Comparison of ENCODE assay signal across 8 mouse cellular contexts in genomic region chr6:57691467-57692261, GRCm38 (mm10). TPM values are rescaled to one million over a fixed set of nuclear protein-coding genes. Genes with fewer than 3 reads are reported as not detected.
DNase-seq lines count a peak whose midpoint lies in the region; ATAC-seq and TF ChIP-seq lines count a peak whose summit lies in the region.

Gene Pyurf (minus strand): TSS chr6:57692078.

- no peak for TF ChIP-seq CTCF in Patski (IDR thresholded peaks at IDR 0.05)

- CTCF ChIA-PET in Patski (lab: Charles Lee), result interaction anchor here (0.7 to 0.8 kb wide), 2 partner anchors 9 to 11 kb away, joined by 3 to 5 read pairs; partner anchors contain the start of gene Lancl2

- peak within 1 kb of the TSS; percentile 92 for H3K27ac ChIP-seq in hindbrain, embryonic 14.5 days

- peak; percentile 98 for ATAC-seq in Patski
- ATAC-seq in hindbrain, embryonic 14.5 days (ENCODE audit: low FRiP score), result peak; percentile 97

- peak within 1 kb of the TSS; percentile 90 for H3K4me3 ChIP-seq in hindbrain, embryonic 14.5 days (replicated peaks; ENCODE audit: low read length)

- H3K36me3 ChIP-seq in hindbrain, embryonic 14.5 days (replicated peaks; ENCODE audit: control insufficient read depth, insufficient read depth), result no peaks in the 10 kb centered on the region

- peak within 1 kb of the TSS; percentile 91 for H3K9ac ChIP-seq in hindbrain, embryonic 14.5 days

- in situ Hi-C loops in Patski (cut with MboI; ENCODE audit: low pct_unique_long_range_greater_than_20kb), result no loop called here

- H3K27me3 ChIP-seq in Patski, result no peaks in the 10 kb centered on the region
- no peaks in the 10 kb centered on the region for H3K27me3 ChIP-seq in hindbrain, embryonic 14.5 days (ENCODE audit: control insufficient read depth, insufficient read depth, low read length)

- peaks cover 12% of the 10 kb centered on the region for H3K4me1 ChIP-seq in hindbrain, embryonic 14.5 days (replicated peaks; ENCODE audit: control insufficient read depth, insufficient read depth, low read length)

- POLR2A ChIA-PET in Patski (lab: Charles Lee), result interaction anchor here (0.9 to 2.4 kb wide), 2 partner anchors 11 to 14 kb away, joined by 3 to 21 read pairs; partner anchors contain the start of gene Lancl2

- under 1% methylated on average over 52 of the region's 52 CpGs for WGBS in hindbrain, embryonic 14.5 days

- H3K9me3 ChIP-seq in hindbrain, embryonic 14.5 days (ENCODE audit: control insufficient read depth, low read length), result no peaks in the 10 kb centered on the region

- DNase-seq in Patski (ENCODE audit: low read depth, low spot score), result no peak
- peak; percentile 86 to 91 for DNase-seq in cerebellum, postnatal 25 days
- peak; percentile 76 to 77 for DNase-seq in frontal cortex, postnatal 25 days (ENCODE audit: low spot score in 2 of 2)
- peak; percentile 87 for DNase-seq in hindbrain, embryonic 14.5 days (ENCODE audit: low spot score)
- peak; percentile 75 to 77 for DNase-seq in layer of hippocampus, postnatal 36 days
- peak; percentile 94 for DNase-seq in lung, postnatal 36 days
- peak; percentile 91 for DNase-seq in retina, postnatal 1 day
- peak; percentile 76 to 84 for DNase-seq in urinary bladder, adult 18-20 months (ENCODE audit: low spot score in 2 of 2)

- H3K4me2 ChIP-seq in hindbrain, embryonic 14.5 days (replicated peaks), result peak within 1 kb of the TSS; percentile 77

RNA-seq across cellular contexts. Expression of gene Pyurf, which starts in this region (rescaled TPM):
- 26.0 TPM for polyA plus RNA-seq in Patski (2021)
- 19.2 and 20.0 TPM in 2 replicates for polyA plus RNA-seq in hindbrain, embryonic 14.5 days (2014; fragmentation: Nextera tagmentation; extraction: Ambion mirVana)
- 1 to 10 TPM; 8.3 to 8.4 TPM for total RNA-seq in layer of hippocampus, postnatal 36 days (2021)
